In the genomic region with DNA sequence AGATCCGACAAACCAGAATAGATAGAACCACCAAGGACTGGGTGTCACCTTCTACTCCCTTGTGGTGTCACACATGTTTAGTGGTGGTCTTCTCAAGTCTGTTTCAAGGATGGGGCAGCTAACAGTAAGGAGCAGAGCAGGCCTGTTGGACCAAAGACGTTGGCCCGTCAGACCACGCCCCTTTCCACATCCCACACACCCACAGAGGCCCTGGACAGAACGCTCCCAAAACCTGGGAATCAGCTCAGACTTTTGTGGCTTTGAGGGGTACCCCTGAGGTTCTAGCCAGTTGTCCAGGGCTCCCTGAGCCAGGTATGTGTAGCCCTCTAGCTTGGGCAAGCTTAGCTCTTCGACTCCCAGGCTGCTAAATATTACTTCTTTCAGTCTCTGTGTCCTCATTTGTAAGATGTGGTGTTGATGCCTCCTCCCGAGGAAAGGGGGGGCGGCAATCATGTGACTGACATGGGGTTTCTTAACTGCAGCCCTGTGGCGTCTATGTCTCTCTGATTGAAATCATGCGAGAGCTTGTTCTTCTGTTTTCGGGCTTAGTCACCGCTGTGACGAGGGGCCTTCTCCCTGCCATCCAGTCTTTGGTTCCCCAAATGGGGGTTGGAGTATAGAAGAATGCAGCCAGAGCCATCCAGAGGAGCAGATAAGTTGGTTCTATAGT, we compare ENCODE assay signal across 1 mouse cellular context.
A peak's percentile ranks its signal among the peaks of the same experiment; 100 is the strongest.
TF ChIP-seq lines count a peak whose summit lies in the region.

No protein-coding gene starts in this region.

TF ChIP-seq in MEL, 35 proteins besides CTCF, POLR2A, EP300 and RAD21 (continued from another document):
- TF ChIP-seq MEF2A (IDR thresholded peaks at IDR 0.05; ENCODE audit: extremely low read depth, insufficient replicate concordance, low read depth, low read length, poor library complexity, severe bottlenecking) (no peak), ETS1 (IDR thresholded peaks at IDR 0.05; ENCODE audit: low read depth, low read length) (peak; percentile 53; the same call in 1 of the 2 replicates), MAFK (IDR thresholded peaks at IDR 0.05; ENCODE audit: borderline replicate concordance, low read depth, low read length) (no peak), NRF1 (IDR thresholded peaks at IDR 0.05; ENCODE audit: insufficient read depth, low read depth, low read length, poor library complexity, severe bottlenecking) (no peak), TAL1 (IDR thresholded peaks at IDR 0.05; ENCODE audit: low read length) (no peak), USF1 (IDR thresholded peaks at IDR 0.05; ENCODE audit: low read depth, low read length) (peak; percentile 92), HCFC1 (IDR thresholded peaks at IDR 0.05; ENCODE audit: low read depth, low read length) (0 out of 2 replicates have a peak, but pooled peaks have one; percentile 55)
